Mouse (Mus musculus): ENCODE results near the gene Gm15319.
"Not testable (repeated sequence)": the region's sequence is repeated elsewhere in the genome, so short reads cannot be mapped to it uniquely, and the experiment has no call there.

Gm15319 gene

DNA sequence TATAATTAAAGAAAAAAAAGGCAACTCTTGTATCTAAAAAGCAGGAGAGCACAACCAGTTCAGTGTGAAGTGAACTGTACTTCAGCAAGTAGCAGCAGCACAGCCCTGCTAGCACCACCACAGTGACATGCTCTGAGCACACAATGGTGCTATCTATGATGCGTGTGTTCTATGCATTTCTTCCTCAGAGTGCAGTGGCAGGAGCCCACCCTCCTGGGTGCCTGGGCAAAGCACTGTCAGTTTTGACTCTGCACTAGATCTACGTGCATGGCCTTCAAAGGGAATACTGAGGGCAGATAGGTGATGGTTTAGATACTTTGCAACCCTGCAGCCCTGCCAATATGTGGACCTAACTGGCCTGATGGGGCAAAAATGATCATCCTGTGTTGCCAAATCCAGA, at the start of gene Gm15319:
TSS of gene Gm15319 (minus strand) at position 101 of the 400 bp plus-strand sequence.
- not testable (repeated sequence) for DNase-seq

GRCm38 (mm10) chr8:20410355-20410754, 47.3 kb upstream of the Gm15319 start:
- DNase-seq: not testable (repeated sequence)

GRCm38 (mm10) chr8:20408441-20409030, 45.5 kb upstream of the Gm15319 start:
- DNase-seq: peak; percentile 18 to 20

GRCm38 (mm10) chr8:20389363-20389739, 26.3 kb upstream of the Gm15319 start:
- DNase-seq: peak; percentile 7 to 43

DNA sequence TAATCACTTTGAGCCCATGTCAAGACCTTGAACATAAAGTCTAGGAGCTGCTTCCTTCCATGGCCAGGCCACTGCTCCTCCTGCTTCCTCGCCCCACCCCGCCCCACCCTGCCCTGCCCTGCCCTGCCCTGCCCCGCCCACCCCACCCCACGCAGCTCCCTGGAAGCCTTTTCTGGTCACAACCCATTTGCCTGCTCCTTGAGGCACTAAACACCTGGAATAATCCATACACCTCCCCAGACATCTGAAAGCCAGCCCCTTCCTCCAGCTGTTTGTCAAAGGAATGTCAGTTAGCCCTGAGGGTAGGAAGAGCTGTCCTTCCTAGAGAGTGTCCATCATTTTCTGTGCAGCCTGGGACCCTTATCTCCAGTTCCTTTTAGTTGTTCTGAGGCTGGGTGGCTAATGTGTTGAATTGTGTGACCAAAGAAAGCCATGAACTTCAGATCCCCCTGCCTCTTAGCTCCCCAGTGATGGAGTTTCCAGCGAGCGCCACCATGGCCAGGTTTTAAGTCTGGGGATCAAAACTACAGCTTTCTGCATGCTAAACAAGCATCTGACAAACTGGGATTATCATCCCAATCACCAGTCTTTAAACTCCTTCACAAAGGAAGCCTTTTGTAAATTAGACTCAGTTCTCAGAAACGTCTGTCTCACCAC, 25.8 kb upstream of the Gm15319 start:
- peak; percentile 12 to 23 for DNase-seq

- DNase-seq: peak; percentile 31 to 39
These were observed 24.2 kb upstream of the Gm15319 start for GRCm38 (mm10) chr8:20387121-20387794.

DNA sequence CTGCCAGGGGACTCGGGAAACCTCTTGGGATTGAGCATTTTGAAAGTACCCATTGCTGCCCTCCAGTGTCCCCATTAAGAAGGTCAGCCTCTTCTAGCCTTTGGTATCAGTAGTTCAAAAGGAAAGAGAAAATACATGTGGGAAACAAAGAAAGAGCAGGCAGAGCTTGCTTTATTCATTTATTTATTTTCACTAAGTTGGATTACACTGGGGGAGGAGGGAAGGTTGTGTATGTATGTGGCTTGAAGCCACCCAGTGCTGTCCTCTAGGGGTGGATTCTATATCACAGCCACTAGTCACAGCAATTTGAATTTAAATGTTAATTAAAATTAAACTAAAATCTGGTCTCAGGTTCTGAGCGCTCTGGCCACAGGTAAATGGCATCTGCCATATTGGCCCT, 22.0 kb upstream of the Gm15319 start:
- not testable (repeated sequence) for DNase-seq

GRCm38 (mm10) chr8:20384131-20384530, 21.1 kb upstream of the Gm15319 start:
- DNase-seq: not testable (repeated sequence)

DNA sequence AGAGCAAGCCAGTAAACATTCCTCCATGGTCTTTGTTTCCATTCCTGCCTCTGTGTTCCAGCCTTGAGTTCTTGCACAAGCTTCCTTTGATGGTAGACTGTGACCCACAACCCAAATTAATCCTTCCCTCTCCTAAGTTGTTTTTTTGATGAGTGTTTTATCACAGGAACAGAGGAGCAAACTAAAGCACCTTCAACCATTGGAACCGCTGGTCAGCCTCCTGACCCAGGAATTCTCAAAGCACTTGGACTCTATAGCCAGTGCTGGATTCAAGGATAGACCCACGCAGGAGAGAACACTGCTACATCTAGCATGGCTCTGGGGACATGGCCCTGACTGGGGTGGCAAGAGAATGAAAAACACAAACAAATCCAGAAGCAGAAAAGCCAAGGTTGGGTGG, 19.1 kb upstream of the Gm15319 start:
- DNase-seq: not testable (repeated sequence)

DNA sequence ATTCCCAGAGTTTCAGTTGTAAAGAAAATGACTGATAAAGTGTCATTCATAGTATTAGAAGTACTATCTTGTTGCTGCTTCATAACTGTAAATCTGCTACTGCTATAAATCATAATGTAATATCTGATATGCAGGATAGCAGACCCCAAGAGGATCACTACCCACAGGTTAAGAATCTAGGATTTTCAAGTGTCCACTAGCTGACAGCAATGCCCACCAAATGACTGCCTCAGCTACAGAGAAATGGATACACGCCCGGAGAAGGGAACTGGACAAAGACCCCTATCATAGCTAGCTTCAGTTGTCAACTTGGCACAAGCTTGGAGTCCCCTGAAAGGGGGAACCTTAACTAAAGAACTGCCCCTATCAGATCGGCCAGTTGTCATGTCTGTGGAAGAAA, 18.6 kb upstream of the Gm15319 start:
- not testable (repeated sequence) for DNase-seq

- DNase-seq: not testable (repeated sequence)
These were observed 18.2 kb upstream of the Gm15319 start for GRCm38 (mm10) chr8:20381239-20381620.

DNA sequence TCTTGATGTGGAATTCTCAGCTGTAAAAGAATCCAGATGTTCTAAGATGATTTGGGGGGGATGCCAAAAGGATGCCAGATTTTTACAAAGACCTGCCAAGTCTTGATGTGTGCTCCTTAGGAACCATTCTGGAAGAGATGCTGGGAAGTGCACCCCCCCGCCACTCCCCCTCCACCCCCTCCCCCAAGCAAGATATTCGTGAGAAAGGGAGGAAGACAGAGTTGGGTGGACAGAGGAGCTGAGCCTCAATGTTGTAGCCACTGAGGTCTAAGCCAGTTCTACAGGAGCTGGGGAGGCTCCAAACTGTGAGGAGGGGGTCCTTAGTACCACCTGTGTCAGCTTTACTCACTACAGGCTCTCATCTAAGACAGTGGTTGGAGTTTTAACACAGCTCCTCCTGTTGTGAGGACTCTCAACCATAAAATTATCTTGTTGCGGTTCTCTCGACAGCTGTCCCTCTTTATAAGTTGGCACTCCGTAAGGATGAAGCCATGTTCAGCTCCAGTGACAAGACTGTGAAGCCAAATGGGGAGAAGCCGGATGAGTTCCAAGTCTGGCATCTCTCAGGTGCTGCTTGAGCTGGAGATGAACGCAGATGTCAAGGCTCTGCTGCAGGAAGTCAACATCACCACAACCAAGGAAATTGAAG, 17.7 kb upstream of the Gm15319 start:
- DNase-seq: peak; percentile 38 to 46

DNA sequence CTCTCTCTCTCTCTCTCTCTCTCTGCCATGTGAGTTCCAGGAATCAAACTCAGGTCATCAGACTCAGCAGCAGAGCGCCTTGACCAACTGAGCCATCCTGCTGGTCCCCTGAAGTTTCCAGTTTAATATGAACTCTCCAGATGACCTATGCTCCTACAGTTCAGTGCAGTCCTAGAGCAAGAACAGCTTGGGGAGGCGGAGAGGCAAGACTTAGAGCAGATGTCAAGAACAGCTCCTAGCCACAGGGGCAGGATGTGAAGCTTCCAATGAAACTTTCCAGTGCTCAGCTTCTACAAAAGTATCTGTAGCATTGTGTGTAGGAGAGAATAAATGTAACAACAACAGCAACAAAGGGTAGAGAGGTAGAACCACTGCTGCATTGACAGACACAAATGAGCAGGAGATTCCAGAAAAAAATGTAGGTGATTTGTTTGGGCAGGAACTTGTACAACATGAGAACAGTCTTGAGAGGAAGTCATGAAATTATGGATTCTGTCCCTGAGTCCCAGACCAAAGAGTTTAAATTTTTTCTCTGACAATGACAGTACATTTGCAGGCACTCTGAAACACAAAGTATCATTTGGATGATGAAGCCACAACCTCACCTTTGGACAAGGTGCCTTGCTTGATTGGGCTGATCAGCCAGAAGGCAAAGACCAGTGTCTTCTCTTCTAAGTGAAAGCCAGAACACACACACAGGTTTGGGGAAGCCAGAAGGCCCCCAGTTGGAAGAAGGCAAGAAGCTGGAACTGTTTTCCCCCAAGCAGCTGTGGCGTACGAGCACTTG, 16.8 kb upstream of the Gm15319 start:
- peak in 1 of 2 experiments; percentile 15 for DNase-seq

DNA sequence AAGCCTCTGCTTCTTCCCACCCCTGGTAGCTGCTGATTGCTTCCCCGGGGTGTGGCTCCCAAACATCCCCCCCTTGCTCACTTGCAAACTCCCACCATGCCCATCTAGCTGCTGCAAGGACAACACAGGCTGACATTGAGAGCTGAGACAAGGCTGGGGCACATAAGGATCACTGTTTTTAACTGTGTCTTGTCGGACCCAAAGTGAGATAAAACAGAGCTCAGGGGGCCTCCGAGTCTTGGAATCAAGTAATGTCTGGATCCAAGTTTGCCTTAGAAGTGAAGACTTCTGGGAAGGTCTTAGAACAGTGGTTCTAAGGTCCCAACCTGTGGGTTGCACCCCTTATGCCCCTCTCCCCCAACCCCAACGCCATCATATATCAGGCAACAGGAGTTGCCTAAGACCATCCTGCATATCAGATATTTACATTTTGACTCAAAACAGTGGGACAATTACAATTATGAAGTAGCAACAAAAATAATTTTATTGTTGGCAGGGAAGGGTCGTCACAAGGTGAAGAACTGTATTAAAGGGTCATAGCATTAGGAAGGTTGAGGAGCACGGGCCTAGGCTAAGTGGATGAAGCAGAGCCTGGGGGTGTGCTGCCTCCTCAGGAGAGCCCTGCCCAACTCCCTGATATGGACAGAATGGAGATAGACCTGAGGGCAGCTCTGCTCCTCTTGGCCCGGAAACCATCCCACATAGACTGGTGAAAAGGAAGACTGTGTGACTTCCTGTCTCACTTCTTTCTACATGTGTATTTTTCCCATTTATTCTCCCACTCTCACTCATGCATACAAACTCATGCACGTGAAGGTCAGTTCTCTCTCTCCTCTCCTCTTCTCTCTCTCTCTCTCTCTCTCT, 16.0 kb upstream of the Gm15319 start:
- peak; percentile 42 to 46 for DNase-seq

GRCm38 (mm10) chr8:20378353-20378752, 15.3 kb upstream of the Gm15319 start:
- DNase-seq: peak; percentile 13 to 21

GRCm38 (mm10) chr8:20375698-20376097, 12.7 kb upstream of the Gm15319 start:
- not testable (repeated sequence) for DNase-seq

GRCm38 (mm10) chr8:20356386-20356785, 6.6 kb downstream of the Gm15319 start:
- not testable (repeated sequence) for DNase-seq

- DNase-seq: not testable (repeated sequence)
These were observed 9.4 kb downstream of the Gm15319 start for GRCm38 (mm10) chr8:20353579-20353978.

GRCm38 (mm10) chr8:20302759-20303158, 60.3 kb downstream of the Gm15319 start:
- not testable (repeated sequence) for DNase-seq

- DNase-seq: not testable (repeated sequence)
These were observed 63.0 kb downstream of the Gm15319 start for GRCm38 (mm10) chr8:20300042-20300441.

DNA sequence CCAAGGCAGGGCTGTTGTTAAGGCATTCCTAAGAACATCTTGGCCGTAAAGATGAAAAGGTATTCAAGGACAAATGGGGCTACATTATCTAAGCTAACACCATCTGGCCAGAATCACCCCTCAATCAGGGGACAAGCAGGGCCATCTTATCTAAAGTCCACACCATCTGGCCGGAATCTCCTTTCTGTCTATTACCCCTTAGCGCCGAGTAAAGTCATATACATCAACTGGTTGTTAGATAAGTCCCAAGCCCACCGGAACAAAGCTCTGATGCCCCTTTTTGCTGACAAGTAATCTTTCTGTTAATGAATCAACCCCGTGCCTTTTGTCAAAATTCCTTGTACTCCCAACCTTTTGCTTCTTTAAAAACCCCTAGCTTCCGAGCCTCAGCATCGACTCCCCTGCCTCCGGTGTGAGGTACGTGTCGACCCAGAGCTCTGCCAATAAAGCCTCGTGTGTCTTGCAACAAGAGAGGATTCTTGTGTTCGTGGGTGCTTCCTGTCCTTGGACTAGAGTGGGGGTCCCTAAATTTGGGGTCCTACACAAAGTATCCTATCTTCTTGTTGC, 65.0 kb downstream of the Gm15319 start:
- peak; percentile 33 to 47 for DNase-seq

Measured in cerebellum, postnatal 10 days (tissue).